Mouse (Mus musculus): ENCODE data around the gene Ptprz1.

Ptprz1 gene

GRCm38 (mm10) chr6:22874781-22875613 is at the start of gene Ptprz1:
TSS of gene Ptprz1 (plus strand) at chr6:22875502.
- in situ Hi-C loops (cut with MboI; ENCODE audit: low sequenced_read_pairs) = no loop called here

DNA sequence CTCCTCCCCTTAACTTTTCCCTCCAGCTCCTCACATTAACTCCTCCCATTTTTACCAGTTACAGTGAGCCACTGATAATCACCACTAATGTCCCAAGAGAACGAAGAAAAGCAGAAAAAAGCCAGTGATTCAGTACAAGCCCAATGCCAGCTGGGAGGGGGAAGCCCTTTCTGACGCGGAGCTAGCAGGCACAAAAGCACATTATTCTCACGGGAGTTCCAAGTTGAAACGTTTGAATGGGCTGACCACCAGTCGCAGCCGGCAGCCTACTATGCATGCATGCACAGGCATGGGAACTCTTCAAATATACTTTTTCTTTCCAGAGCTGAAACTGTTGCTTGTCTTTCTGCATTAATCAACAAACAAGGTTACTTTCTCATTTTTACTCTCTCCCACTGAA is 41.7 kb upstream of the Ptprz1 start:
- in situ Hi-C loops (cut with MboI; ENCODE audit: low sequenced_read_pairs) = no loop called here

GRCm38 (mm10) chr6:22834100-22834970 is 41.0 kb upstream of the Ptprz1 start:
- in situ Hi-C loops (cut with MboI; ENCODE audit: low sequenced_read_pairs) = no loop called here

DNA sequence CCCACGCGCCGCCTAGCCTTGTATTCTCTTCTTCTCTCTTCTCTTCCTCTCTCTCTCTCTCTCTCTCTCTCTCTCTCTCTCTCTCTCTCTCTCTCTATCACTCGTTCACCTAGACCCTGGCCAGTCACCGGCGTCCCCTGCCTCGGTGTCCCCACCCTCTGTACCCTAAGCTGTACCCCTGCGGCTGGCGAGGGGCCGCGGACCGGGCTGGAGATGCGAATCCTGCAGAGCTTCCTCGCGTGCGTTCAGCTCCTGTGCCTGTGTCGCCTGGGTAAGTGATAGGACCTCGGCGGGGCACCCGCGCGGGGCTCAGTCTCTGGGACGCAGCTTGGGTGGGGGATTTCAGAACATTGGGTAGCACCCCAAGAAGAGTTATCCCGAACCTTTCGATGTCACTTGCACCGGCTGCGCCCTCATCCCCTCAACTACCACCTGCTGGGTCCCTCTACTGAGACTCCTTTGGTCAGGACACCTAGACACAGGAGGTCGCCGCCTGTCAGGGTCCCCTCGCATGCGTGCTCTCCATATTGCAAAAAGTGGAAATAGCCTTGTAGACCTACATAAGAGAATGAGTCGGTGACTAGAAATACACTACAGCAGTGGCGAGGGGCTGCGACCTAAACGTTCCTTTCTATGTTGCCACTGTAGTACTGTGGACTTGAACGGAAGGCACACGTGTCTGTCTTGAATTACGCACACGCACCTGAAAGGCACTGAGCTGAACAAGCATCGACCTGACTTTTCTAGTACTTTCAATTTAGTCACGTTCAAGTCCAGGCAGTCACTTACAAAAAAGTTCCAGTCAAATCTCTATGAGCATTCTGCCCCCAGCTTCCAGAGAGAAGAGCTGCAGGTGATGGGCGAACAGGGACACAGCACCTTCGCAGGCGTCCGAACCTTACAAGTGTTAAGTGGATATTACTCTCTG is 576 bp downstream of the Ptprz1 start:
- in situ Hi-C loops (cut with MboI; ENCODE audit: low sequenced_read_pairs) = no loop called here

GRCm38 (mm10) chr6:22887978-22888377 is 12.7 kb downstream of the Ptprz1 start:
- in situ Hi-C loops (cut with MboI; ENCODE audit: low sequenced_read_pairs) = no loop called here

- in situ Hi-C loops (cut with MboI; ENCODE audit: low sequenced_read_pairs) = no loop called here
Observed at GRCm38 (mm10) chr6:22889333-22889732, 14.0 kb downstream of the Ptprz1 start.

GRCm38 (mm10) chr6:22901983-22902382 is 26.7 kb downstream of the Ptprz1 start:
- in situ Hi-C loops (cut with MboI; ENCODE audit: low sequenced_read_pairs) = no loop called here

- in situ Hi-C loops (cut with MboI; ENCODE audit: low sequenced_read_pairs) = no loop called here
Observed at GRCm38 (mm10) chr6:22908510-22909256, 33.4 kb downstream of the Ptprz1 start.

DNA sequence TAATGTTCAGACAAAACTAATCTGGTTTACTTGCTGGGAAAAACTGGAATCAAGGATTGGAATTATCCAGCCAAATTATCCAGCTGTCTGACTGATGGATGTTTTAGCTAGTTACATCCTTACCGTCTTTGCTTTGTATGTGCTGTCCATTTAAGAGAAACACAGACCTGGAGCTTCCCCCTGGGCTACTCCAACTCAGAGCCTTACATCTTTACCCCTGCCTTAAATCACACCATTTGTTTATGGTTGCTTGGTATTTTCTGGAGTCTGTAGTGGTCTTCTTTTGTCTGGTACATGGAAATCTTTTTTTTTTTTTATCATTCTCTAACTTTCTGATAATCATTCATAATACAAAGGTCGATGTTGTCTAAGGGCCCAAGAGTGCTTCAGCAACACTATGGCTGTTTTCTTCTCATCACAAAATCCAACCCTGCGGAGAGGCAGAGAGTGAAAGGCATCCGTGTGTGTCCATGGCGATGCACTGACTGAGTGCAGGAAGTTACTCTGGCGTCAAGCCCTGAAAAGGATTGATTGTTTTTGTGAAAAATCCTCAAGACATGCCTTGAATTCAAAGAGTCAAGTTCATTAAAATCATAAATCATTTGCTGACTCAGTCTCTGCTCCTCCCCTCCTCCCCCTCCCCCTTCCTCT is 34.1 kb downstream of the Ptprz1 start:
- in situ Hi-C loops (cut with MboI; ENCODE audit: low sequenced_read_pairs) = no loop called here

DNA sequence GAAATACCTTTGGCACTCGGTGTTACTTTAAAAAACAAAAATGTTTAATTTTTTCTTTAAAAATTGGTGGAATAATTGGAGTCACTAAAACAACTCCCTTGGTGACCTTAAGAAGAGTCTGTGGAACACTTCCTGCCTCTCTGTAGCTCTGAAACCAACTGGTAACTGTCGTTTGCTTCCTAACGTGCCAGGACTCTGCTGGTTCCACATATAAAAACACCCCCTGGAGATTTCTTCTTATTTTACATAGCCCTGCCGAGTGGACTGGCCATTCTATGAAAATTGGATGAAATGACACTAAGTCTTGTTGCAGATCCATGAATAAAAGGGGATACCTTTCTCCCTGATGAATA is 34.6 kb downstream of the Ptprz1 start:
- in situ Hi-C loops (cut with MboI; ENCODE audit: low sequenced_read_pairs) = no loop called here

DNA sequence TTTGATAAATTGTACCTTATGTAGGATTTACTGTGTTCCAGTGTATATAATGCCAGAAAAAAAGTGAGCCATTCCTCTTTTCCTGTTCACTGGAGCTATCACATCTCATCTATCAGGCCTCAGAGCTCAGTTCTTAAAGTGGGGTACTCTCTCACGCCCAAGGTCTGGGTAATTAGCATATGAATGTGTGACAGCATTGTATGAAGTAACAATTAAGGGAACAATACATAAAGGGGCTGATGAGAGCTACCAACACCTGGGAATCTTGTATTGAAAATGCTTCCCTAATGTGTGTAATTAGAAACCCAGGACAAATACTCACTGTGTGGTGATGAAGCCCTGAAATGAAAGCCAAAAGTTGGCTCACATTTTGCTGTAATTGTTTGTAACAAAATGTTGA is 47.6 kb downstream of the Ptprz1 start:
- in situ Hi-C loops (cut with MboI; ENCODE audit: low sequenced_read_pairs) = no loop called here

- in situ Hi-C loops (cut with MboI; ENCODE audit: low sequenced_read_pairs) = no loop called here
Observed at GRCm38 (mm10) chr6:22932768-22933265, 57.5 kb downstream of the Ptprz1 start.

GRCm38 (mm10) chr6:22937126-22937525 is 61.8 kb downstream of the Ptprz1 start:
- in situ Hi-C loops (cut with MboI; ENCODE audit: low sequenced_read_pairs) = no loop called here

DNA sequence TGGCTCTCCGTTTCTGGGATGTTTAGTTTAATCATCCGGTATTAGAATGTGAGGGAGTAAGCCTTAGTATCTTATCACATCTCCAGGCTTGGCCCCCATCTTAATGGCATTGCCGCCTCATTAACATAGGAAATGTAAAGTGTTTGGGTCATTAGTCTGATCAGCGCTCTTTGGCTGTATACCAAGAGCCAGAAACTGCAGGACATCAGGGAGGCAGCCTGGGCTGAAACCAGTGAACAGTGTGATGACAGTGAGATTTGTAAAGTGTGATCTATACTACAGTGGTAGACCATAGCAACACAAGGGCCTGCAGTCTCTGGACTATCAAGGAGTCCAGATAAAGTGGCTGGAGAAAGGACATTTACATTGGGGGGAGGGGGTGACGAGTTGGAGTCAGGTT is 62.2 kb downstream of the Ptprz1 start:
- in situ Hi-C loops (cut with MboI; ENCODE audit: low sequenced_read_pairs) = no loop called here

DNA sequence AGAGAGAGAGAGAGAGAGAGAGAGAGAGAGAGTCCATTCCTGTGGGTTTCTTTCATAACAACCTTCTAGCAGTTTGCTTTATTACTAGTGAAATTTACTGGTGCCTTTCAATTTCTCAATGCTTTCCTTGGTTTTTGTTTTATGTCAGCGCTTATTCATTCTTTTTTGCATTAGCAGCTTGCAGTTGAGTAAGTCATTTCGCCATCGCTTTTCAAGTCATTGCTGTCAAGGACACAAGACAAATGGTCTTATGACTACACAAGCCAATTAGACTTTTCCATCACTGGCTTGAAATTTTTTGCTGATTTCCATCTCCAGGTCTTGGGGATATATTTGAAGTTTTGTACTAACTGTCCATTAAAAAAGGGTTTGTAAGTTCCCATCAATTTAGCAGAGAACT is 68.9 kb downstream of the Ptprz1 start:
- in situ Hi-C loops (cut with MboI; ENCODE audit: low sequenced_read_pairs) = no loop called here

- in situ Hi-C loops (cut with MboI; ENCODE audit: low sequenced_read_pairs) = loop anchor here (25.0 kb wide), 1 partner anchor 851 kb away; no protein-coding TSS in a partner anchor
Observed at GRCm38 (mm10) chr6:22963374-22963773, 88.1 kb downstream of the Ptprz1 start.

DNA sequence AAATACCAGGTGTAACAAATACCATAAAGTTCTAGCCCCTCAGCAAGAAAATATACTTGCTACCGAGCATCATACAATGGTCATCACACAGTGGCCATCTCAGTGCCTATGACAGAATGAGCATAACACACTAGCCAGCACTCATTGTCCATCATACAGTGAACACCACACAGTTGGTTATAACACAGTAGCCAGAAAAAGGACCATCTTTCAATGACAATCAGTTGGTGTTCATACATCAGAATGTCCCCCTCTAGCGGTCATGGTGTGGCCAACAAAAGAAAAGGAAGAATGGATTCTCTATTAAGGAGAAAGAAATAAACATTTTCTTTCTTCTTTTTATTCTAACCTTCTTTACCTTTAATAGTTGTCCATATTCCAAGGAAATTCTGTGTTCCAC is 92.8 kb downstream of the Ptprz1 start:
- in situ Hi-C loops (cut with MboI; ENCODE audit: low sequenced_read_pairs) = loop anchor here (25.0 kb wide), 1 partner anchor 856 kb away; no protein-coding TSS in a partner anchor

DNA sequence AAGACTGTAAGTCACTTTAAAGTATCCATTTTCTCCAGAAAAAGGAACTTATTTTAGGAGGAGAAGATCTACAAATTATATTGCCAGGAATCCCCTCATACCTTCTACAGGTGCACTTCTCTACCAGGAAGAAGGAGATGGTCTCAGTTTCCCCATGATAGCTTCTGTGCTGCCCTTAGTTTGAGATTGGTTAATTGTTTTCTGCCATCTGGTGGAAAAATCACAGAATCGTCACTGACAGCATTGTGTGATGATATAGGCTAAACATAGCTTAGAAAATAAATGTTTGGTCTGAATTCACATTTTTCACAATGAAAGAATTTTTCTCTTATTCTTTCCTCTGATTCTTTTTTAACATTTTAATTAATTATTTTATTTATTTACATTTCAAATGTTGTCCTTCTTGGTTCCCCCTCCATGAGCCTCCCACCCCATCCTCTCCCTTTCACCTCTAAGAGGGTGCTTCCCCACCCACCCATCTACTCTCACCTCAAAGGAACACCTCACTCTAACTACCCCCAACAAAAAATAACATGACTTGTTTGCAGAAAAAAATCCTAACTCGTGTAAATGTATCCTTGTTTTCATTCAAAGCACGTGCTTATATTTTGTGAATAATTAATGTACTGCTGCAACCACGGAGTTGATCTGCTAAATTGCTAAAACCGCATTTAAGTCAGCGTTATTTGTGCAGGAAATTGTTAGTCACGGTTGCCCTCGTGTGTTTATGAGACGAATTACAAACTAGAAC is 108.6 kb downstream of the Ptprz1 start:
- in situ Hi-C loops (cut with MboI; ENCODE audit: low sequenced_read_pairs) = no loop called here
